22 mouse cellular contexts compared by ENCODE assay signal in the genomic region with DNA sequence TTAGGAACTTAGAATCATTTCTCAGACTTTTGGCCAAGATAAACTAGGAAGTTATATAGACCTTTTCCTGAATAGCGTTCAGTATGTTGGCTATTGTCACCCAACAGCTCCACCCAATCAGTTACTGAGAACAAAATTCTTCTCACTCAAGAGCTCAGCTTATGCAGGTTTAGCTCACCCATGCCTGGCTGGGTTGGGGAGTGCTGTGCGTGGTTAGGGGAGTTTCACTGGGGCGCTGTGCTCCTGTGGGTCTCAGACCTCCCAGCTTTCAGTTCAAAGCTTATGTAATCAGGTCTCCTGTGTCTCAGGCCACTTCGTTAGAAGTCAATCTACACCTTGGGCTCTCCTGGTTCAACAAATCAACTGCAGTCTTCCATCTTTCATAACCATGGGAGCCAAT. TPM values are rescaled to one million over a fixed set of nuclear protein-coding genes. Genes with fewer than 3 reads are reported as not detected.
DNase-seq lines count a peak whose midpoint lies in the region; TF ChIP-seq lines count a peak whose summit lies in the region.
"Had no signal": no experiment of that assay in that cellular context is flagged by ENCODE, and none has a peak within 500 bp of the region (broad histone marks: within the 10 kb centered on the region; RNA-seq: fewer than 3 reads in every experiment).

No protein-coding gene starts in this region.

- peaks cover 5% of the 10 kb centered on the region; the same call in 1 of the 2 replicates for H3K4me1 ChIP-seq in heart, embryonic 10.5 days
- H3K4me1 ChIP-seq: forebrain, embryonic 15.5 days had no signal

- no peak overlapping the region for H3K4me3 ChIP-seq in heart, embryonic 10.5 days
- H3K4me3 ChIP-seq in layer of hippocampus, adult 2 months: no peak overlapping the region
- H3K4me3 ChIP-seq: forebrain, embryonic 15.5 days; midbrain, embryonic 13.5 days had no signal

- H3K36me3 ChIP-seq in heart, embryonic 10.5 days: no peaks in the 10 kb centered on the region
- H3K36me3 ChIP-seq: forebrain, embryonic 15.5 days; midbrain, embryonic 13.5 days had no signal

- 57% methylated on average over 4 of the region's 4 CpGs for WGBS in heart, embryonic 10.5 days

- H3K9me3 ChIP-seq in heart, embryonic 10.5 days: no peaks in the 10 kb centered on the region
- H3K9me3 ChIP-seq: forebrain, embryonic 15.5 days; midbrain, embryonic 13.5 days had no signal

- no peaks in the 10 kb centered on the region for H3K27me3 ChIP-seq in heart, embryonic 10.5 days (ENCODE audit: insufficient read depth, poor library complexity, severe bottlenecking)
- H3K27me3 ChIP-seq: forebrain, embryonic 15.5 days; midbrain, embryonic 13.5 days had no signal

- H3K27ac ChIP-seq in heart, embryonic 10.5 days: no peak overlapping the region
- 0 out of 2 replicates have a peak overlapping the region, but pooled peaks have one; percentile 36 for H3K27ac ChIP-seq in layer of hippocampus, adult 2 months
- H3K27ac ChIP-seq: forebrain, embryonic 15.5 days; liver, embryonic 14.5 days; midbrain, embryonic 13.5 days had no signal

- TF ChIP-seq CTCF in layer of hippocampus, adult 2 months (conservative IDR thresholded peaks at IDR 0.05): no peak

- intact Hi-C loops in left cerebral cortex, postnatal 10 days (cut with DNase I): no loop called here

- peak; percentile 87 for DNase-seq in heart, adult 11 months
- no peak for DNase-seq in heart, embryonic 10.5 days (ENCODE audit: low spot score)
- DNase-seq in layer of hippocampus, adult 2 months (ENCODE audit: low spot score in 2 of 2): no peak
- no peak for DNase-seq in layer of hippocampus, adult 9-10 months (ENCODE audit: low spot score)
- peak; percentile 42 for DNase-seq in thymus, postnatal 25 days
- DNase-seq in thymus, postnatal 10 days (ENCODE audit: low spot score in 2 of 2): no peak
- no peak for DNase-seq in left cerebral cortex, adult 8-10 months (ENCODE audit: low spot score in 2 of 2)
- DNase-seq in left cerebral cortex, postnatal 10 days (ENCODE audit: extremely low spot score in 1 of 2, low spot score in 2 of 2): no peak
- DNase-seq: cerebellum, adult 9-10 months; layer of hippocampus, postnatal 36 days had no signal

RNA-seq across cellular contexts. Expression of gene Tspan2, which starts 11.2 kb away (rescaled TPM):
- polyA plus RNA-seq in heart, embryonic 10.5 days (2016; fragmentation: Nextera tagmentation; extraction: Ambion mirVana): 24.6 and 39.1 TPM in 2 replicates
- 10 to 100 TPM; 70.5 to 76.2 TPM for total RNA-seq in layer of hippocampus, adult 2 months (2021)
- total RNA-seq in left cerebral cortex, adult 8-10 months (2022): 10 to 100 TPM; 66.3 to 74.3 (median 70.5) TPM
- total RNA-seq in left cerebral cortex, postnatal 10 days (2021): 10 to 100 TPM; 47.4 to 51.7 TPM

RNA-seq across cellular contexts. Expression of gene Tshb, which starts 59.4 kb away (rescaled TPM):
- 0.10 TPM in 2 replicates for polyA plus RNA-seq in heart, embryonic 10.5 days (2016; fragmentation: Nextera tagmentation; extraction: Ambion mirVana)
- total RNA-seq in layer of hippocampus, adult 2 months (2021): not detected
- total RNA-seq in left cerebral cortex, adult 8-10 months (2022): not detected
- not detected for total RNA-seq in left cerebral cortex, postnatal 10 days (2021)
- total RNA-seq: adrenal gland, postnatal 14 days; gastrocnemius, postnatal 14 days; heart, adult 8-10 months; heart, postnatal 36 days; layer of hippocampus, adult 18-20 months; layer of hippocampus, postnatal 36 days; left cerebral cortex, postnatal 25 days; monocyte, adult 5-6 weeks had no signal
- polyA plus RNA-seq: brain, embryonic 14.5 days; limb, embryonic 14.5 days; liver, embryonic 14.5 days had no signal

Comparison
In these comparisons a context has a peak if more than half of its experiments do, and no peak if none do; other contexts are left out.
1. DNase-seq: peak in heart, adult 11 months (single experiment) and thymus, postnatal 25 days (single experiment); none in heart, embryonic 10.5 days (single experiment), layer of hippocampus, adult 2 months (0 of 2), layer of hippocampus, adult 9-10 months (single experiment), thymus, postnatal 10 days (0 of 2), left cerebral cortex, adult 8-10 months (0 of 2) and left cerebral cortex, postnatal 10 days (0 of 2).